Mouse (Mus musculus) gastrocnemius, postnatal 14 days (tissue): ENCODE results near the gene Jph3. TPM values are rescaled to one million over a fixed set of nuclear protein-coding genes. Genes with fewer than 3 reads are reported as not detected.

Experiments
- DNase-seq: peaks from one replicate; pipeline ENCODE4 v3.0.0; 2021; ENCODE audit warnings: mixed read lengths
- intact Hi-C: fragments of 180-260 bp; cut with DNase I; formaldehyde crosslinking; loops from one replicate; pipeline ENCODE4 v1.15.1; 2025; ENCODE audit warnings: low total_unique reads
- total RNA-seq, 2 experiments: library from RNA; stranded (reverse); gene quantifications; 2 replicates each; pipeline ENCODE4 v1.2.3; 2021

Jph3 gene
- total RNA-seq, 2 experiments from 2014 or later: 0.09 TPM; not detected in 1

DNA sequence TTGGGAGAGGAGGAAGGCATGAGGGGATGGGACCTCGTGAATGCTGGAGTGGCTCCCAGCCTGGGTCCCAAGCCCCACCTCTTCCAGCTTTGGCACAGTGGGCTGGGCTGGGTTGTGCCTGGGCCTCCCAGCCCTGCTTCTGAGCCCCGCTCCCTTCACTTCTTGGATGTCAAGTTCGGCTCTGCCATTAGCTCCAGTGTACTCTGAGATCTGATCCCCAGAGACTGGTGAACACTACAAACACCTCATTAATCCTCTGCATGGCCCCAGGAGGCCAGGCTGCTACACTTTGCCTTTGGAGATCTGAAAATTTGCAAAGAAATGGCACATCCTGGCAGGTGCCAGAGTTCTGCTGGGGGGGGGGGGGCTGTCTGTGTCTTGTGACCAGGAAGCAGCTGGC is 39.7 kb downstream of the Jph3 start:
- no peak for DNase-seq
- intact Hi-C loops: no loop called here

DNA sequence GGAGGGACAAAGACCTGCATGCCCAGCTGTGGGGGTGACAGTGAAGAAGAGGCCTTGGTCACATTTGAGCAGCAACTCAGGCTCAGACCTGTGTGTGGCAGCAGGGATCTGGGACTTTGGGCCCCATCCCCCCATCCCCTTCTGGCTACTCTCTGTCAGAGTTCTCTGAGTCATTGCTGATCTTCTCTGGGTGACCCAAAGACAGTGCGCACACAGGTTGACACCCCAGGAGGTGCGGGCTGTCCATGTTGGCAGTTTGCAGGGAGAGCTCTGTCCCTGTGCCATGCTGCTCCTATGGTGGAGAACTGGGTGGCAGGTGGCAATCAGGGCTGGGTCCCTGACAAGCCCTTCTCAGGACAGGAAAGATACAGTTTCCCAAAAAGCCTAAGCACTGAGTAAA is 40.2 kb downstream of the Jph3 start:
- intact Hi-C loops: no loop called here
- DNase-seq: no peak

DNA sequence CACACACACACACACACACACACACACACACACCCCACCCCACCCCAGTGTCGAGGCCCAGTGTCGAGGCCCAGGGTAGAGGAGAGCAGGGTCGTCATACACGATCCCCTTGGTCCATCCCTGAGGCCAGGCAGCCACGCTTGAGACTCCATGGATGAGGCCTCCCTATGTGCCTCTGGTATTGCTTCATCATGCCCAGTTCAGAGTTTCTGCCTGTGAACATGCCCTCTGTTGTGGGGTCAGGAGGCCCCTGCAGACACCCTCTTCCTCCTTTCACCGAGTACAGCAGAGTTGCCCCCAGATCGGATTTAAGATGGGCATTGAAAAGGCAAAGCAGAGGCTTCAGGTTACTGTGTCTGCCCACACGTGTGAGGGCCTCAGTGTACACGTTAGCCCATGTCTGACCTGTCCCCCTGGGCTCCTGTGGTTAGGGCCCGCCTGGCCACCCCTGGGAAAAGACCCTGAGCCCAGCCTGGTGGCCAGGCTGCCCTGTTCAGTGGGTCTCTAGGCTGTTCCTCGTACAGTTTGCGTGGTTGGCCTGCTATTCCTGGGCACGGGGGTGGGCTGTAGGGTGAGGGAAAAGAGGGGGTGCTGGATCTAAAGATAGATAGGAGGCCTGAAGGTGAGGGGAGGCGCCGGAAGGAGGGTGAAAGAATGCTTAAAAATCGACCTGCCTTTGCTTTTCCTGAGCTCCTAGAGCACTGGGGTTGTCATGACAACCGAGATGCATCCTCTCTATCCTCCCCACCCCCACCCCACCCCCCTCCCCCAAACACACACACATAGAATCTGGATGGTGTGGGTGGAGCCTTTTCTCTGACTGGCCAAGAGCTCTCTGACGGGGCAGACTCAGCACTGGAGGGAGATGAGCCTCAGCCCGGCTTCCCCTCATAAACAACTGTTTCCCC is 41.7 kb downstream of the Jph3 start:
- intact Hi-C loops: no loop called here
- DNase-seq: no peak

DNA sequence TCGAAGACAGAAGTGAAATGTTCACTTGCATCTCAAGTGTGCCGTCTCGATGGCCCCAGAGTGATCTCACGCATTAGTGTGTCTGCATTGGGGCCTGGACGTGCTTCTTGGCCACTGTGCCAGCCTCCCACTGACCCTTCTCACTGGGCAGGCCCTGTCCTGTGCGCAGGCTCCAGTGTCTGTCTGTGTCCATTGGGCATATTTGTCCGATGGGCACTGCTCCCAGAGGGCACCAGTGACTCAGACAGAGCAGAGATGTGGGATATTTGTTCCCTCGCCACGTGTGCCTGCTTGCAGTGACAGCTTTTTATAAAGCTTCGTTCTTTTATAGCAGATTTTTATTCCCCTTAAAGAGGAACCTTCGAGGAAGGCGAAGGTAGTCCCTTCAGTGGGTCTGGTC is 44.5 kb downstream of the Jph3 start:
- intact Hi-C loops: no loop called here
- DNase-seq: no peak

DNA sequence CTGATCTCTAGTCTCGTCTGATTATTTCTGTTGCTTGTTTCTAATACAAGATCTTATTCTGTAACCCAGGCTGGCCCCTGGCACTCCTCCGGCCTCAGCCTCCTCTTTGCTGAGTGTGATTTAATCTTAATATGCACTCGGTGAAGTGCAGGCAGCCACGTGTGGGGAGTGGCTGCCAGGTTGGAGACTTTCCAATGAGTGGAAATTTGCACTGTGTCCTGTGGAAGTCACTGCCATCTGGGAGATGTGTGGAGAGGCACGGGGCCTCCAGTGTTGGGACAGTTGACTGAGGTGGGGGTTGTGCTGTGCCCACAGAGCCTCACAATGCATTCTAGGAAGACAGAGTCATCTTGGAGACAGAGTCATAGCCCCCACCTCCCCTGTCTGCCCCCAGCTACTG is 53.1 kb downstream of the Jph3 start:
- intact Hi-C loops: no loop called here

DNA sequence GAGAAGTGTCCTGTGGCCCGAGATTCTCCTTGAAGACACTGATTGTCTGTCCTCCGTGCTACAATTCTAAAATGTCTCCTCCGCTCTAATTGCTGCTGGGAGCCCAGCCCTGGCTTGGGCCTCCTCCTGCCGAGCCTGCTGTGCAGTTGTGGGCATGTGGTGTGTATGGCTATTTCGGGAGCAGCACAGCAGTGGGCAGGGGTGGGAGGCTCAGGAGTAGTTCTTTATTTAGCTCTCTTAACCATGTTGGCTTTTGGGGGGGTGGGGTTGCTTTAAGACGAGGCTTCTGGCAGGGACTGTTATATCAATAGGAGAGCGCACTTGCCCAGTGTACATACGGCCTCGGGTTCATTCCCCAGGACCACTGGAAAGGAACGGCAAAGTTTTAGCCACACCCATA is 57.1 kb downstream of the Jph3 start:
- DNase-seq: no peak

More for the DNA sequence above, 53.1 kb downstream of the Jph3 start:
- no peak for DNase-seq

DNA sequence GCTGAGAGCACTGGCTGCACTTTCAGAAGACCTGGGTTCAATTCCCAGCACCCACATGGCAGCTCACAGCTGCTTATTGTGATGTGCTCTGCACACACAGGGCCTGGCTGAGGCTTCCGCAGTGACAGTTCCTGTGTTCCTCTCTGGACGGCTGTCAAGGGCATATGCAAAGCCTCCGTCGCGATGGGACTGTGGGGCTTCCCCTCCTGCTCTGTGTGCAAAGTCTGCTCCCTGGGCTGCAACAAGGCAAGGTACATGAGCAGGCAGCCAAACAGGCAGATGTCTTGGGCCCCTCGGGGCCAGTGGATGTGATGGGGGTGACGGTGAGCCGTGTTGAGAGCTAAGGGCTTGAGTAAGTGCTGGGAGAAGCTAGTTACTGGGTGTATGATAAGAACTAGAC is 59.4 kb downstream of the Jph3 start:
- DNase-seq: no peak
- intact Hi-C loops: no loop called here

More for the DNA sequence above, 57.1 kb downstream of the Jph3 start:
- intact Hi-C loops: no loop called here

DNA sequence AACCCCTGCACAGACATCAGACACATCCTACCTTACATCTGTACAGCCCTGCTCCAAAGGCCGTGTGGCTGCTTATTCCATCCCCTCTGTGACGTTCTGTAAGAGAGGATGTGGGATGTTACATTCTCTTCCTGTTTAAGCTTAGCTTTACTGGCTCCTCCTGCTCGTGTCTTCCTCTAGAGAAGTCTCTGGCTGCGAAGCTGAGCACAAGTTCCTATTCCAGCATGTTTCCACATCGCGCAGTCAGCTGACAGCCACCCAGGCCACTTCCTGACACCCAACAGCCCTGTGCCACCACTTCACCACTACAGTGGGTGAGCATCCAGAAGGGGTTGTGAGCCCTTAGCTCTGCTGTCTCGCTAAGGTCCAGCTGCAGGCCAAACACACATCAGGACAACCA is 62.7 kb downstream of the Jph3 start:
- DNase-seq: no peak
- intact Hi-C loops: no loop called here

DNA sequence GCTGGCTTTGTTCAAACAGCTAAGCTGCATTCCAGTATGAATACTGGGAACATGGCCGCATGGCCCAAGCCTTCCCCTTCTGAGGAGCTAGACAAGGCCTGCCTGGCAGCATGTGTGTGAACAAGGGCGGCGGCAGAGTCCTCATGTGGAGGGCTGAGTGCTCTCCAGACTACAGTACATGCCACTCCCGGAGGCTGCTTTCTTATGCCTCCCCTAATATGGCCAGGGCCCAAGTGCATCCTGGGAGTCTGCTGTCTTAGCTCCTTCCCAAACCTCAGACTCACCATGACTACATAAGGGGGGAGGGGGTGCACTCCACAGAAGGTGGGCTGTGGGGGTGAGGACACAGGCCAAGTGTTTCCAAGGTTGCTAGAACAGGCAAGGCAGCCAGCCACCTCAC is 63.2 kb downstream of the Jph3 start:
- intact Hi-C loops: no loop called here
- no peak for DNase-seq

DNA sequence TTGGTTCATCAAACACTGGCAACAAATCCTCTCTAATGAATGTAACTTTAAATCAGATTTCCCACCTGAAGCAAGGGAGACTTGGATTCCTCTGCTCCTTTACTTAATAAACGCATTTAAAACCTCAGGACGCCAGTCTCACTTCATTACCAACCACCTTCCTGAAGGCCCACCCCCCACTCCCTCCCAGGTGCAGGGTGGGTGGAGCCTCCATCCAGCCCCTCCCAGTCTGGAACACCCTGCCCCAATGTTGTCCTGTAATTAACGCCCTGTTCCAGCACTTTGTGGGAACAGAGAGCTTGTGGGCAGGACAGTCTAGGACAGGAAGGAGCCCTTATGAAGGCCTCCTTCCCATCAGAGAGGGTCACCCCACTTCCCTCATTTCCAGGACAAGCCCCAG is 64.7 kb downstream of the Jph3 start:
- intact Hi-C loops: no loop called here
- DNase-seq: no peak

DNA sequence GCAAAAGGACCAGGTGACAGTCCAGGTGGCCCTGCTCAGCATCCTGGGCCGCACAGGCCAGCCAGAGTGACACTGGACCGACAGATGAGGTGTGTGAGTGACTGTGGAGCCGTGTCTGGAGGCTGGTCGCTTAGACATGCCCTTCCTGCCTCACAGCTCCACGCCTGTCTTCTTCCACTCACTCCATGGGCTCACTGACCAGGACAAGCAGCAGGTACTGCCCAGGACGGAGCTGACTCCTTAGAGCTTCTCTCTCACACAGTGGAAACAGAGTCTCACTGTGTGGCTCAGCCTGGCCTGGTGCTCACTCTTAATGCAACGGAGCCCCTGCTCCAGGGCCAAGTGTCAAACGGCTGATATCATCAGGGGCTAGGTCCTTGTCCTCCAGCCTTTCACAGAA is 66.0 kb downstream of the Jph3 start:
- no peak for DNase-seq
- intact Hi-C loops: no loop called here

DNA sequence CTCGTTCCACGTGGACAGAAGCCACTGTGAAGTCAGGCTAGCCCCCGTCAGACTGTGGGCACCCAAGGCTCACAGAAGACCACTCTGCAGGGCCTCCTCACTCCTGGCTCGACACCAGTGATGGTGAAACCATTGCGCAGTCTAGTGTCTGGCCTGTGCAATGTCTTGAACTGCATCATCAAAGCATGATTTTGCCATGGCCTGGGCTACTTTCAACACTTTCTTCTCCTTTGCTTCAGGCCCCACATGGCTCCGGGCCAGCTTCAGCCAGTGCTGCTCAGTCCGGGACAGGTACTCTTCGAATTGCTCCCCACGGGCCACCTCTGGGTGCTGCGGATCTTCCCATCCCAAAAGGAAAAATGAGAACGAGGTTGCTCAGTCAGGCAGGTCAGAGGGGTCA is 67.0 kb downstream of the Jph3 start:
- intact Hi-C loops: no loop called here
- DNase-seq: no peak

DNA sequence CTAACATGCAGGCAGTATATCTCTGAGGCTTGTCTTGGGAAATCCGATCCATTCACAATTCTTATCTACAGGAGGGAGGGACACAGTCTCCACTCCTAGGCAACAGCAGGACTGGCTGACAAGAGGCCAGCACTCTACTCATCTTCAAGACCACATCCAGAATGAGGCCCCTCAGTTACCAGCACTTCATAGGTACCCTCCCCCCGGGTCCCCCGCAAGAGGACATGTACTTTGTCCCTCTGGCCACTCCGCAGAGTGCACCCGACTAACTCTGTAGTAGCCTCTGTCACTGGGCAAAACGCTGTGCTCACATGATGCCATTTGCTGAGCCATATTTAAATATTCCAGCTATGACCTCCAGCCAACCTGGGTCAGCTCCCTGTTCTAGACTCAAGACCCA is 69.0 kb downstream of the Jph3 start:
- intact Hi-C loops: no loop called here
- DNase-seq: no peak

DNA sequence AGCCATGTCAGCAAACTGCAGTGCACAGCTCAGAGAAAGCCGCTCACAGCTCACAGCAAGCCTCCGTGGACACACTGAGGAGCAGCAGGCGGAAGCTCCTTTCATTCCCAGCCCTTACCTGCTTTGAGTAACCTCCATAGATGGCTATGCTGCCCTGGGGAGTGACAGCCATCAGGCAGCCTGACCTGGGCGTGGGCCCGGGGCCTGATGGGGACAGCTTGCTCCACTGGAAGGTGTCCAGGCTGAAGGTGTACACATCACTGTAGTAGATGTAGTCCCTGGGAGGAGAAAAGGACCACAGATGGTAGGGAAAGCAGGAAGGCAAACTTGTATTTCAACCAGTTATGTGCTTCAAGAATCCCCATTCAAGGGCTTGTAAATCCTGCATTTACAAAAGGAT is 75.4 kb downstream of the Jph3 start:
- DNase-seq: no peak
- intact Hi-C loops: no loop called here

DNA sequence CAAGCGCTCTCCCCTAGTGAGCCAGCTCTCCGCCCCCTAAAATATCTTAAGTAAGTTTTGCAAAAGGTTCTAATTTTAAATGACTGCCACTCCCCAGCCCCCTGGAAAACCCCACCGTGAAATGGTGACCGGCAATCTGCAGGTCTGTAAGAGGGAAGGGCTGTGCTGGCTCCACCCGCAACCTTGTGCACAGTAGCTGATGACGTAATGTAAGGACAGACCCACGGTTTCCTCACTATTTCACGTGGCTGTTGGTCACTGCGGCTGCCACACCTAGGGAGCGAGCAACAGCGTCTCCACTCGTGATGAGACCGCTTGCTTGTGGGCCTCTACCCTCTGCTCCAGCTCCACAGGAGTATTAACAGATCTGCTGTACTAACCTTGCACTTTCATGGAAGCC is 76.7 kb downstream of the Jph3 start:
- intact Hi-C loops: no loop called here

DNA sequence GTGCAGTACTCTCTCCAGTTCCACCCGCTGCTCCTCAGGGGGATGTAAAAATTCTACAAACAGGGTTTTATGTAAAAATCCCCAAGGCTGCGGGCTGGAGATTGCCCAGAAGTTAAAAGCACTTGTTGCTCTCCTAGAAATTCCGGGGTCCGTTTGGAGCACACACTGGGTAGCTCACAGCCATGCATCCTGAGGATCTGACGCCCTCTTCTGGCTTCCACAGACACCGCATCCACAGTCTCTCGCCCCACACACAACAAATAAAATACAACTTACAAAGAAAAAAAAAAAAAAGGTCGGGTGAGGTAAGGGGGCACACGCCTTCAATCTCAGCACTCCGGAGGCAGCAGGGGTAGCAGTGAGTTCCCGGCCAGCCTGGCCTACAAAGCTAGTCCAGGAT is 78.6 kb downstream of the Jph3 start:
- intact Hi-C loops: no loop called here
- no peak for DNase-seq

More for the DNA sequence above, 76.7 kb downstream of the Jph3 start:
- no peak for DNase-seq

DNA sequence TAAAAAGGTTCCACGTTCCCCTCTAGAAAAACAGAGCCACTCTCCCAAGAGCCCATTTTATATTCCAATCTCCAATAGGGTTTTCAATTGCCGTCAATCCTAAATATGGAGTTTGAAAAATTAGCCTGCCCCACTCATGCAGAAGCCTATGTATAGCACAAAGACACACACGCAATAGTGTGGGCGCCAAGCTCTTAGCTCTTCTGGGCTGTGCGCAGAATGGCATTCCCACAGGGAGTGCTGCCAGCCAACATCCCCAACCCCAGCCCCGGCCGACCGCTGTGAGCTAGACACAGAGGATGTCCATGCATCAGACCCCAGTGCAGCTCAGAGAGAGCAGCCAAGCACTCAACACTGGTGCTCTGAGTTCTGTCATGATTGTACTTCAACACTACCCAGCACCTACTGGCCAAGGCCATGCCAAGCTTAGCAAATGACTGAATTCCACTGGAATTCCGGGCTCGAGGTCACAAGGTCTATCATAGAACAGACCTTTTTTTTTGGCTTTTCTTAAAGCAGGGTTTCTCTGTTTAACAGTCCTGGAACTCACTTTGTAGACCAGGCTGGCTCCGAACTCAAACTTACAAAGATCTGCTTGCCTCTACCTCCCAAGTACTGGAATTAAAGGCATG is 80.2 kb downstream of the Jph3 start:
- no peak for DNase-seq
- intact Hi-C loops: no loop called here

DNA sequence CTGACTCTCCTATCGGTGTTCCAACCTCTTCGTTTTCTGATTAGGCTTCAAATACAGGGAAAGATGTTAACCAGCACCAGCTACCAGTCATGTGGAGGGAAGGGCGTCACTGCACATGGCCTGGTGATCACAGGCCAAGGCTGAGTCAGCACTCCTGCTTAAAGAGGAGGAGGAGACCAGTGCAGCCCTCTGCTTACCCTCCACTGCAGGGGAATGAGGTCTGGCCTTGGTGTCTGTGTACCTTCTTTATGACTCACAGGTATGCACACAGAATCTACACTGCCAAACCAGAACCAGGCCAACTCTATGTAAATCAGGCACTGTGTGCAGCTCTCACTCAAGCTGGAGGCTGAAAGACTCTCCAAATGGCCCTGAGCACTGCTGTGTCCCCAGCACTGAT is 82.1 kb downstream of the Jph3 start:
- intact Hi-C loops: no loop called here

DNA sequence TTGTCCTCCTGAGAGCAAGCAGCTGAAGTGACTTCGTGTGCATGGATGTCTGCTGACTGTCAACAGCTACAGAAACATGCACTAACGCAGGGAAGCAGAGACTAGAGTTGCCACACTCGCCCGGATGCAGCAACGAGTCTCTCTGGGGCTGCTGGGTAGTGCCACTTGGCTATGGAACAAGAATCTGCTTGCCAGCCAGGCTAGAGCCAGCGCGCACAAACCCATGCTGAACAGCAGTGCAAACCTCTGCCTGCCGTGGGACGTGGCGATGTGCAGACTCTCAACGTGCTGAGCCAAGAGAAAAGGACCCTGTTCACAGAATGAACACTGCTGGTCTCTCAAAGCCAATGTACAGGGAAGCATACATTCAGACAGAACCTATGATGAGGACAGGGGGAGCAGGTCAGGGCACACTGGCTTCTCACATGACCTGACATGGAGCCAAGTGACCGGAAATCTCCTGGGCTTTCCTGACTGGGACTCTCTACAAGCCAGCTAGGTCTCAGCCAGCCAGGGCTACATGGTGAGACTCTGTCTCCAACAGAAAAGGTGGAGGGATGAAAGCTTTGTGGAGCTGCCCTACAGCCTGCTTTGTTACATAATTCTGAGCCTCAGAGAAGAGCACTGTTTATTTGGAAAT is 82.6 kb downstream of the Jph3 start:
- intact Hi-C loops: no loop called here
- no peak for DNase-seq

More for the DNA sequence above, 82.1 kb downstream of the Jph3 start:
- DNase-seq: no peak

DNA sequence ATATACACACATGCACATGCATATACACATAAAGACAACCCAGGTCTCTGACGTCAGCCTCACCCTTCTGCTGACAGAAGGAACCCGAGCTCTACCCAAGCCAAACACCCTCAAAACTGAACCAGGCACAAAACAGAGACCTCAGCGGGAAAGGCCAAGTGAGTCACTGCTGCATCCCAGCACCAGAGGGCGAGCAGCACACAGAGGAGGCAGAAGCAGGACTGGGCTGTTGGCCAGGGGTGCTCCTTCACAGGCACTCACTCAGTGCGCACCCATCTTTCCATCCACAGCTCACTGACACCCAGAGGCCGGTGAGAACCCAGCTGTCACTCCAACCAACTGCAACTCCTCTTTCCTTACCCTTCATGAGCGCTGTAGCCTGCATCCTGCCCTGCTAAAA is 88.8 kb downstream of the Jph3 start:
- no peak for DNase-seq
- intact Hi-C loops: no loop called here

DNA sequence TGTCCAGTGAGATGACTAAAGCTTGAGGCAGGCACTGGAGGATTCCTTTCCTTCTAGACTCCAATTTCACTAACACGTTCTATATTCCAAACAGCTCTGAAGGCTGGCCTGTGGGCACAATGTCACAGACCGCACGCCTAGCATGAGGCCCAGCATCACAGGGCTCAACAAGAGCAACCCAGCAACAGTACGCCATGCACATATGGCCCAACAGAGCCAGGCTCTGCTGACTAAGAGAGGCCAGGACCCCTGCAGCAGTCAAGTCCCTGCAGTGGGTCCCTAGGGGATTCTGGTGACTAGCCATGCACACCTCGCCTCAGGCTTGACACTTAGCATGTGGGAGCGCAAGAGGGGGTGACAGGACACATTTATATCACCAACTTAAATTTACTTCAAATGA is 91.4 kb downstream of the Jph3 start:
- intact Hi-C loops: loop anchor here (5.0 kb wide), 1 partner anchor 104 kb away; no protein-coding TSS in a partner anchor

More for the DNA sequence above, 91.4 kb downstream of the Jph3 start:
- no peak for DNase-seq
